Mouse (Mus musculus): ENCODE measurements around the gene 4933407L21Rik. TPM values are rescaled to one million over a fixed set of nuclear protein-coding genes. Genes with fewer than 3 reads are reported as not detected.

Gene 4933407L21Rik
- polyA plus RNA-seq, 1 experiment from 2014 or later = 7.5 TPM

DNA sequence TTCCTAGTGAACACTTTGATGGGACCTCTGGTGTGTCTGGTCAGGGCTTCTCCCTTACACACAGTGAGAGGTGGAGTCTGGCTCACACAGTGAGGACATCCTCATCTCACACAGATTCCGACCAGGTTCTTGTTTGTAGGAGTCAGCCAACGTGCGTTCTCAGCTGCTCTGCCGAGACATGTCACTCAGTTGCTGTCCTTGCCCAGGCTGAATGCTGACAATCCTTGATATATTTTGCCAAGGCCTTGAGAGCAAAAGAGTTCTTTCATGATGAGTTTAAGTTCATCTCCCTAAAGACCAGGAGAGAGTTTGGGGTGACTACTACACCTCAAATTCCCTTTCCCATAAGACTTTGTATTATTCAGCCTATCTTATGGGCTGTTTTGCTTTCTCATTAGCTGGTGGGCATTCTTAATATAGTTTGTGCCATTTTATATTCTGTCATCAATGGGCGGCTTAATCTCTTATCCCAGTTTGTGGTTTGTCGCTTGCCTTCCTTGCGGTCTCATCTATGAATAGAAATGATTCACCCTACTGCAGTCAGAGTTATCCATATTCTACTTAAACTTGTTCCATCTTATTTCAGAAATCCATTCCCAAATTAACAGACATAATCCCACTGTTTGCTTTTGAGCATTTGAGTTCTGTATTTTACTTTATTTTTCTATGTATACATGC is 15.1 kb upstream of the 4933407L21Rik start:
- no peaks in the 10 kb centered on the region for H3K9me3 ChIP-seq (ENCODE audit: control insufficient read depth, low read length)
- DNase-seq (ENCODE audit: low spot score) = no peak
- peaks cover 5% of the 10 kb centered on the region for H3K36me3 ChIP-seq (replicated peaks; ENCODE audit: control insufficient read depth, insufficient read depth)
- no peak overlapping the region for H3K9ac ChIP-seq
- H3K4me1 ChIP-seq (replicated peaks; ENCODE audit: control insufficient read depth, insufficient read depth, low read length) = peaks cover 17% of the 10 kb centered on the region
- no peak for ATAC-seq (ENCODE audit: low FRiP score)
- no peak overlapping the region for H3K4me3 ChIP-seq (replicated peaks; ENCODE audit: low read length)
- no peak overlapping the region for H3K27ac ChIP-seq
- WGBS = 95% methylated on average over 7 of the region's 7 CpGs
- H3K4me2 ChIP-seq (replicated peaks) = no peak overlapping the region
- no peaks in the 10 kb centered on the region for H3K27me3 ChIP-seq (ENCODE audit: control insufficient read depth, insufficient read depth, low read length)

DNA sequence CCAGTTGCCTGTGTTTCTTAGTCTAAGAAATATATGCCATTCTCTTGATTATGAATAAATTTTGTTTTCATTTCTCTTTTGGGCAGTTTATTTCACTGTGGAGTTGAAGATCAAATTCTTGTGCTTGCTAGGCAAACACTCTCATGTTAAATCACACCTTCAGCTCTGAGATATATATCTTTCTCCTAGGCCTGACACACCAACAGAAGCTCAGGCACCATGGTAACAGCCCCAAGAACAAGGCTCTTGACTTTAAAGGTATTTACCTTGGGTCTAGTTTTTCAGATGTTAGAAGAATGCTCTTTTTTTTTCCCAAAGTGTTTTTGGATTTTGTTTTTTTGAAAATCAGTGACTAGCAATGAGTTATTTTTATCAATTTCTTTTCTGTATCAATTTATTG is 12.4 kb upstream of the 4933407L21Rik start:
- no peak overlapping the region for H3K4me2 ChIP-seq (replicated peaks)
- no peaks in the 10 kb centered on the region for H3K36me3 ChIP-seq (replicated peaks; ENCODE audit: control insufficient read depth, insufficient read depth)
- H3K27me3 ChIP-seq (ENCODE audit: control insufficient read depth, insufficient read depth, low read length) = no peaks in the 10 kb centered on the region
- peaks cover 17% of the 10 kb centered on the region for H3K4me1 ChIP-seq (replicated peaks; ENCODE audit: control insufficient read depth, insufficient read depth, low read length)
- H3K4me3 ChIP-seq (replicated peaks; ENCODE audit: low read length) = no peak overlapping the region
- DNase-seq (ENCODE audit: low spot score) = no peak
- no peak for ATAC-seq (ENCODE audit: low FRiP score)
- H3K27ac ChIP-seq = peak overlapping the region; percentile 94
- no peaks in the 10 kb centered on the region for H3K9me3 ChIP-seq (ENCODE audit: control insufficient read depth, low read length)
- no peak overlapping the region for H3K9ac ChIP-seq

DNA sequence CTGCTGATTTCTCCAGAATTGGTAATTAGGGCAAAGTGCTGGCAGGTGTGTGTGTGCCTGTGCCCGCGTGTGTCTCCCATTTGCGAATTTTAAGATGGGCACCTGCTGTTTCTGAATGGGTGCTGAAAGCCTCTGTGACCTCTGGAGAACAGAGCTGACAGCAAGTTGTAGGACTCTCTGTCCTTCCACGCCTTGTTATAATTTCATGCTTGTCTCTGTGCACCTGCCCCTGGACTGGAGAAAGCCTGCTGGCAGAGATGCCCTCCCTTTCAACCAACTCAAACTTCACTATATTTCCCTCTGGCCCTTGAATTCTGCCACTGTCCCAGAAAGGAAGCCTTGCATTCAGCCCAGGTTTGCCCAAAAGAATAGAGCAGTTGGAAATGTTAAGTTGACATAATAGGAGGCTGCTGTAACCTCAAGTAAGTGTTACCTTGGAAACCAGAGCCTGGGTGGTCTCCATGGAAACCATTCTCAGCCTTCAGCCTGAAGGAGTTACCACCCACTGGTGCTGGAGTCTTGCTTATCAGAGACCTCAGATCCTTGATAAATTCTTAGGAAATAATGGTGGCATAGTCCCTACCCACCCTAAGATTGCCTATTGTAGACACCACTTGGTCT is 11.3 kb upstream of the 4933407L21Rik start:
- peak overlapping the region; percentile 25 for H3K4me2 ChIP-seq (replicated peaks)
- H3K27ac ChIP-seq = peak overlapping the region; percentile 94
- no peak overlapping the region for H3K4me3 ChIP-seq (replicated peaks; ENCODE audit: low read length)
- peak overlapping the region; percentile 42; the same call in 1 of the 2 replicates for H3K9ac ChIP-seq
- peak; percentile 82 for DNase-seq (ENCODE audit: low spot score)
- no peaks in the 10 kb centered on the region for H3K36me3 ChIP-seq (replicated peaks; ENCODE audit: control insufficient read depth, insufficient read depth)
- ATAC-seq (ENCODE audit: low FRiP score) = peak; percentile 89
- no peaks in the 10 kb centered on the region for H3K27me3 ChIP-seq (ENCODE audit: control insufficient read depth, insufficient read depth, low read length)
- WGBS = 6% methylated on average over 4 of the region's 4 CpGs
- H3K4me1 ChIP-seq (replicated peaks; ENCODE audit: control insufficient read depth, insufficient read depth, low read length) = peaks cover 17% of the 10 kb centered on the region
- no peaks in the 10 kb centered on the region for H3K9me3 ChIP-seq (ENCODE audit: control insufficient read depth, low read length)

DNA sequence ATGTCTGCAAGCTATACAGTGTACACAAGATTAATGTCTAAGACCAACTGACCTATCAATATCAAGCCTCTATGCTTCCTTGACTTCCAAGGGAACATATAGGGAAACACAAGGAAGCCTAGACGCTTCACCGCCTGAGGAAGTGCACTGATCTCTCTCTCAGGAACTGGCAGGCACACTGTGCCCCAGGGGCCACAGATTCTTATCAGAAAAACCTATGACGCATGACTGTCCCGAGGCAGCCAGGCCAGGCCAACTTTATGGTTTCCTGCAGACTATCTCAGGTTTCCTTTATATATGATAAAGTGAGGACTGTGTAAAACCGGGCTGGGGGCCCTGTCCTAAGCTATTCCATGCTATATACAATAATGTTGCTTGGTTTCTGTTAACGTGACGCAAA is 8.7 kb upstream of the 4933407L21Rik start:
- Histone ChIP-seq H3K36me3 (replicated peaks; ENCODE audit: control insufficient read depth, insufficient read depth) (no peaks in the 10 kb centered on the region), H3K27ac (no peak overlapping the region), H3K4me2 (replicated peaks) (no peak overlapping the region), H3K4me3 (replicated peaks; ENCODE audit: low read length) (no peak overlapping the region), H3K9ac (no peak overlapping the region), H3K27me3 (ENCODE audit: control insufficient read depth, insufficient read depth, low read length) (no peaks in the 10 kb centered on the region), H3K4me1 (replicated peaks; ENCODE audit: control insufficient read depth, insufficient read depth, low read length) (peaks cover 26% of the 10 kb centered on the region), H3K9me3 (ENCODE audit: control insufficient read depth, low read length) (no peaks in the 10 kb centered on the region)
- WGBS = 82% methylated on average over 7 of the region's 7 CpGs
- ATAC-seq (ENCODE audit: low FRiP score) (no peak), DNase-seq (ENCODE audit: low spot score) (no peak)

DNA sequence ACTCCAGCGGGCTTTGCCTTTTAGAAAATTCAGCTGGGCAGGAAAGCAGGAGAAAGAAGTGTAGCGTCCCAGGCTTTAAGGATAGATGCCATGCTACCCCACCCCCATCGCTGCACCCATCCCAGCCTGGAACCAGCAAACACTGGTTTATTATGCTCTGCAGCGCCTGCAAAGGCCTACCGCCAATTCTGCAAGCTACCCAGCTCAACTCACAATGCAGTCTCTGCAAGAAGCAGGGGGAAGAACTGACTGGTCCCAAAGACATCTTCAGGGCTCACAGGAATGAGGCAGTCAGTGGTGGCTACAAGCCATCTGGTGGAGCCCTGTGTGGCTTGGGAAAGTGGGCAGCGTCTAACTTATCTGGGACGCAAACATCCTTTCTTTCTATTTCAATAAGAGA is 6.6 kb upstream of the 4933407L21Rik start:
- 68% methylated on average over 7 of the region's 7 CpGs for WGBS
- ATAC-seq (ENCODE audit: low FRiP score) = no peak; the same call in 1 of the 2 replicates
- no peak for DNase-seq (ENCODE audit: low spot score)

DNA sequence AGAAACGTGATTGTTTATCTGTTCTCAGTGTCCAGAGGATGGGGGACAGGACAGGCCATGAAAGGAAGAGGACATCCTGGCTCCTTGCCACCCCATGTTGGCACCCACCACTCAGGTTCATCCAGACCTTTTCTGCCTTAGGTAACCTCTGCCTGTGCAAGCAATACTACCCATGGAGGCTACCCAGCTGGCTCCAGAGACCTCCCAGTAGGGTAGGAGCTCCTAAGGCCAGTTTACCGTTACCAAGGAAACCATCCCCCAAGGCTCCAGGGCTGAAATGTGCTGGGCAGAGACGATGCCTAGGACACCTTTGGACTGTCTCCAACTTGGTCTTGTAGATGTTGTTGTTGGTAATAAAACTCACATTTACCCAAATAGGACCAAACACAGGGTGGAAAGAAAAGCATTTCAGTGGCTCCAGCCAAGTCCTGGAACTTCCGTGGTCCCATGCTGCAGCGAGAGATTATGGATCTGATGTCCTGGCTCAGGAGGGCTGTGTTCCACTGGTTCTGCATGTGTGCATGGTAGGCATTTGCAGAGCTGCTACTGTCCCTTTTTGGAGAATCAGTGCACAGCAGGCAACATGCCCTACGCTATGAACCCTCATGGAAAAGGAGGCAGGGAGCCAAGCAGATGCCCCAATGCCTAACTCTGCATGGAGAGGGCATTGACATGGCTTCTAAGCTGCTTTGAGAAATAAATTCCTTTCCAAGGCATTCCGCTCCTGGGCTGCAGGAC is 6.0 kb upstream of the 4933407L21Rik start:
- Histone ChIP-seq H3K4me3 (replicated peaks; ENCODE audit: low read length) (no peak overlapping the region), H3K27me3 (ENCODE audit: control insufficient read depth, insufficient read depth, low read length) (no peaks in the 10 kb centered on the region), H3K27ac (peak overlapping the region; percentile 60), H3K4me2 (replicated peaks) (no peak overlapping the region), H3K4me1 (replicated peaks; ENCODE audit: control insufficient read depth, insufficient read depth, low read length) (peaks cover 15% of the 10 kb centered on the region), H3K36me3 (replicated peaks; ENCODE audit: control insufficient read depth, insufficient read depth) (no peaks in the 10 kb centered on the region), H3K9ac (no peak overlapping the region), H3K9me3 (ENCODE audit: control insufficient read depth, low read length) (no peaks in the 10 kb centered on the region)
- 55% methylated on average over 7 of the region's 7 CpGs for WGBS
- ATAC-seq (ENCODE audit: low FRiP score) (peak; percentile 61; the same call in 1 of the 2 replicates), DNase-seq (ENCODE audit: low spot score) (no peak)

More for the DNA sequence above, 6.6 kb upstream of the 4933407L21Rik start:
- H3K27me3 ChIP-seq (ENCODE audit: control insufficient read depth, insufficient read depth, low read length) = no peaks in the 10 kb centered on the region
- no peak overlapping the region for H3K9ac ChIP-seq
- peak overlapping the region; percentile 60; the same call in 1 of the 2 replicates for H3K27ac ChIP-seq
- H3K36me3 ChIP-seq (replicated peaks; ENCODE audit: control insufficient read depth, insufficient read depth) = no peaks in the 10 kb centered on the region
- H3K4me2 ChIP-seq (replicated peaks) = no peak overlapping the region
- H3K4me3 ChIP-seq (replicated peaks; ENCODE audit: low read length) = no peak overlapping the region
- peaks cover 20% of the 10 kb centered on the region for H3K4me1 ChIP-seq (replicated peaks; ENCODE audit: control insufficient read depth, insufficient read depth, low read length)
- H3K9me3 ChIP-seq (ENCODE audit: control insufficient read depth, low read length) = no peaks in the 10 kb centered on the region

DNA sequence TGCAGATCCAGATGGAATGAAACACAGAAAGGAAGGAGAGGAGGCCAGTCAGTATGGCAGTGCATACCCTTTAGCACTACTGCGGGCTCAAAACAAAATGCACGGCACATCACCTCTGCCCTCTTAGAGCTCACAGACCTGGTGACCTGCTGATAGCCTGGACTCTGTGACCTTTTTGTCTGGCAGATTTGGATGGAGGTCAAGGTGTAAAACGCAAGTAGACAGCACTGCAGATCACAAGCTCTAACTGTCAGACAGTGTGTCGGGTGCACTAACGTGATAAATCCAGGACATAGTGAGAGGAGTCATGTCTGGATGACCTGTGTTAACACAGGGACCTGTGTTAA is 5.4 kb upstream of the 4933407L21Rik start:
- Histone ChIP-seq H3K4me1 (replicated peaks; ENCODE audit: control insufficient read depth, insufficient read depth, low read length) (peaks cover 14% of the 10 kb centered on the region), H3K4me2 (replicated peaks) (no peak overlapping the region), H3K9me3 (ENCODE audit: control insufficient read depth, low read length) (no peaks in the 10 kb centered on the region), H3K27me3 (ENCODE audit: control insufficient read depth, insufficient read depth, low read length) (no peaks in the 10 kb centered on the region), H3K9ac (no peak overlapping the region), H3K36me3 (replicated peaks; ENCODE audit: control insufficient read depth, insufficient read depth) (no peaks in the 10 kb centered on the region), H3K27ac (peak overlapping the region; percentile 60), H3K4me3 (replicated peaks; ENCODE audit: low read length) (no peak overlapping the region)
- DNase-seq (ENCODE audit: low spot score) = no peak
- no peak for ATAC-seq (ENCODE audit: low FRiP score)
- 74% methylated on average over 5 of the region's 5 CpGs for WGBS

DNA sequence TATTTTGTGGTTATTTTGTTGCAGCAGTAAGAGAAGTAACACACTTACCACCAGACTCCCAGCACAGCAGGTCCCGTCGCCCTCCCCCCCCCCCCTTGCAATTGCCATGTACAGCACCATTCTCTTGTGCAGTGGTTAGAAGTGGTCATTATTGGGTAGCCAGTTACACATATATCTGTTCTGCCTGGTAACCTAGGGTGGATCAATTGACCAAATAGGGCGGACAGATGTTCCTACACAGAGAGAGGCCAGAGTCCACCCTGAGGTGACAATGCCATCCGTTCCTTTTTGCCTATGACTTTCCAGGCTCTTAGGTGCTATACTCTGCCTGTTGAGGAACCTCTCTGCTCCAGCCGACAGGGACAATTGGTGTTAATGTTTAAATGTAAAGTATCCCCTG is 3.1 kb upstream of the 4933407L21Rik start:
- H3K27ac ChIP-seq = no peak overlapping the region
- H3K9me3 ChIP-seq (ENCODE audit: control insufficient read depth, low read length) = no peaks in the 10 kb centered on the region
- no peak for DNase-seq (ENCODE audit: low spot score)
- H3K4me3 ChIP-seq (replicated peaks; ENCODE audit: low read length) = no peak overlapping the region
- no peaks in the 10 kb centered on the region for H3K27me3 ChIP-seq (ENCODE audit: control insufficient read depth, insufficient read depth, low read length)
- peaks cover 29% of the 10 kb centered on the region for H3K4me1 ChIP-seq (replicated peaks; ENCODE audit: control insufficient read depth, insufficient read depth, low read length)
- H3K4me2 ChIP-seq (replicated peaks) = no peak overlapping the region
- H3K9ac ChIP-seq = no peak overlapping the region
- 86% methylated on average over 5 of the region's 5 CpGs for WGBS
- H3K36me3 ChIP-seq (replicated peaks; ENCODE audit: control insufficient read depth, insufficient read depth) = no peaks in the 10 kb centered on the region
- ATAC-seq (ENCODE audit: low FRiP score) = no peak

DNA sequence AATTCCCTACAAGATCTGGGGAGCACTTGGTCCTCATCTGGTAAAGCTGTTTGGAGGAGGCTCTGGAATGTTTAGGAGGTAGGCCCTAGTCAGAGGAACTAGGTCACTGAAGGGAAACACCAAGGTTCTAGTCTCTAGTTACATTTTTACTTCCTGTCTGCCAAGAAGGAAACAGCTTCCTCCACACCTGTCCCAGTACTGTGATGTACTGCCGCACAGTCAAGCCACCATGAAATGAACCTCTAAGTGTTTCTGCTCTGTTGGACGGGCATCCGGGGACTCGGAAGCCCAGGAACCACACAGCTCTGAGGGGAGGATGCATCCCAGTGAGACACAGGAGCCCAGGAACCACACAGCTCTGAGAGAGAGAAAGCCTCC is 394 bp downstream of the 4933407L21Rik start:
- peaks cover 37% of the 10 kb centered on the region for H3K4me1 ChIP-seq (replicated peaks; ENCODE audit: control insufficient read depth, insufficient read depth, low read length)
- no peaks in the 10 kb centered on the region for H3K9me3 ChIP-seq (ENCODE audit: control insufficient read depth, low read length)
- H3K4me3 ChIP-seq (replicated peaks; ENCODE audit: low read length) = no peak overlapping the region
- no peaks in the 10 kb centered on the region for H3K27me3 ChIP-seq (ENCODE audit: control insufficient read depth, insufficient read depth, low read length)
- H3K27ac ChIP-seq = peak overlapping the region; percentile 90
- 42% methylated on average over 4 of the region's 4 CpGs for WGBS
- DNase-seq (ENCODE audit: low spot score) (no peak), ATAC-seq (ENCODE audit: low FRiP score) (peak; percentile 21)
- H3K9ac ChIP-seq = no peak overlapping the region
- H3K36me3 ChIP-seq (replicated peaks; ENCODE audit: control insufficient read depth, insufficient read depth) = no peaks in the 10 kb centered on the region
- H3K4me2 ChIP-seq (replicated peaks) = 0 out of 2 replicates have a peak overlapping the region, but pooled peaks have one; percentile 24
